10 mouse cellular contexts compared by ENCODE assay signal in genomic region chr7:49843304-49843933, GRCm38 (mm10).
A peak's percentile ranks its signal among the peaks of the same experiment; 100 is the strongest.
DNase-seq lines count a peak whose midpoint lies in the region; ATAC-seq and TF ChIP-seq lines count a peak whose summit lies in the region.
"Had no signal": no experiment of that assay in that cellular context is flagged by ENCODE, and none has a peak within 500 bp of the region (broad histone marks: within the 10 kb centered on the region; RNA-seq: fewer than 3 reads in every experiment).

No protein-coding gene starts in this region.

- peak; percentile 39; the same call in 1 of the 2 replicates for ATAC-seq in kidney, embryonic 16.5 days (ENCODE audit: low FRiP score, low TSS enrichment)
- ATAC-seq in forebrain, embryonic 14.5 days = peak; percentile 32; the same call in 1 of the 2 replicates
- ATAC-seq in liver, embryonic 14.5 days (ENCODE audit: insufficient read depth) = peak; percentile 37

- H3K9me3 ChIP-seq in kidney, embryonic 16.5 days (ENCODE audit: low read length) = no peaks in the 10 kb centered on the region
- no peaks in the 10 kb centered on the region for H3K9me3 ChIP-seq in CH12.LX (replicated peaks; ENCODE audit: low read length)
- no peaks in the 10 kb centered on the region for H3K9me3 ChIP-seq in forebrain, embryonic 14.5 days (replicated peaks; ENCODE audit: control insufficient read depth, low read length)
- no peaks in the 10 kb centered on the region for H3K9me3 ChIP-seq in liver, embryonic 14.5 days (ENCODE audit: control insufficient read depth, low read length)

- H3K4me1 ChIP-seq in kidney, embryonic 16.5 days (ENCODE audit: insufficient read depth, low read length) = peaks cover 24% of the 10 kb centered on the region; the same call in 1 of the 2 replicates
- peaks cover 10 to 38% of the 10 kb centered on the region in 2 experiments; a peak in 3 of 4 replicates for H3K4me1 ChIP-seq in CH12.LX (ENCODE audit: control insufficient read depth in 1 of 2, insufficient read depth in 2 of 2)
- peaks cover 5% of the 10 kb centered on the region for H3K4me1 ChIP-seq in forebrain, embryonic 14.5 days (ENCODE audit: control insufficient read depth, insufficient read depth, low read length)
- peaks cover 0 to 4% of the 10 kb centered on the region in 2 experiments; a peak in 1 of 4 replicates for H3K4me1 ChIP-seq in liver, embryonic 14.5 days (replicated peaks; ENCODE audit: control insufficient read depth in 2 of 2, insufficient read depth in 2 of 2, low read length in 1 of 2)

- peak; percentile 73 for TF ChIP-seq EP300 in CH12.LX (IDR thresholded peaks at IDR 0.05; ENCODE audit: low read length)
- no peak for TF ChIP-seq EP300 in liver, embryonic 14.5 days (IDR thresholded peaks at IDR 0.05; ENCODE audit: low read depth)

- in situ Hi-C loops in CH12.LX (cut with MboI; ENCODE audit: low pct_ligation_motif_present, low pct_unique_long_range_greater_than_20kb, low sequenced_read_pairs) = no loop called here

- H3K36me3 ChIP-seq in kidney, embryonic 16.5 days (ENCODE audit: insufficient read depth, low read length) = peaks cover 3% of the 10 kb centered on the region; the same call in 1 of the 2 replicates
- peaks cover 20 to 63% of the 10 kb centered on the region in 2 experiments for H3K36me3 ChIP-seq in CH12.LX (replicated peaks in 1 of 2; ENCODE audit: control insufficient read depth in 1 of 2, insufficient read depth in 1 of 2, low read length in 1 of 2)
- peaks cover 5% of the 10 kb centered on the region; the same call in 1 of the 2 replicates for H3K36me3 ChIP-seq in forebrain, embryonic 14.5 days (ENCODE audit: control insufficient read depth, insufficient read depth, low read length)
- no peaks in the 10 kb centered on the region; the same call in none of the 2 replicates for H3K36me3 ChIP-seq in liver, embryonic 14.5 days (replicated peaks; ENCODE audit: control insufficient read depth, insufficient read depth, low read depth)

- H3K9ac ChIP-seq in kidney, embryonic 16.5 days (replicated peaks; ENCODE audit: low read length) = no peak overlapping the region
- H3K9ac ChIP-seq in CH12.LX (ENCODE audit: insufficient read depth, low read depth) = no peak overlapping the region
- H3K9ac ChIP-seq in forebrain, embryonic 14.5 days (ENCODE audit: low read length) = no peak overlapping the region; the same call in 1 of the 2 replicates
- no peak overlapping the region for H3K9ac ChIP-seq in liver, embryonic 14.5 days (replicated peaks)

- dilution Hi-C loops in CH12.LX (cut with MboI; ENCODE audit: extremely low pct_ligation_motif_present, extremely low pct_unique_long_range_greater_than_20kb, low sequenced_read_pairs) = no loop called here

- no peaks in the 10 kb centered on the region for H3K79me2 ChIP-seq in CH12.LX (replicated peaks; ENCODE audit: control insufficient read depth, extremely low read depth, insufficient read depth, poor library complexity, severe bottlenecking)

- no peak overlapping the region for H3K4me2 ChIP-seq in kidney, embryonic 16.5 days (replicated peaks; ENCODE audit: low read depth, low read length)
- H3K4me2 ChIP-seq in CH12.LX (ENCODE audit: insufficient read depth, low read depth, poor library complexity, severe bottlenecking) = peak overlapping the region; percentile 80; the same call in 1 of the 2 replicates
- H3K4me2 ChIP-seq in forebrain, embryonic 14.5 days (ENCODE audit: low read length) = peak overlapping the region; percentile 40
- no peak overlapping the region for H3K4me2 ChIP-seq in liver, embryonic 14.5 days (ENCODE audit: low read depth)

- H3K27me3 ChIP-seq in kidney, embryonic 16.5 days (ENCODE audit: insufficient read depth, low read length) = no peaks in the 10 kb centered on the region
- H3K27me3 ChIP-seq in CH12.LX (replicated peaks) = no peaks in the 10 kb centered on the region
- no peaks in the 10 kb centered on the region for H3K27me3 ChIP-seq in forebrain, embryonic 14.5 days (replicated peaks; ENCODE audit: control insufficient read depth, insufficient read depth, low read length)
- no peaks in the 10 kb centered on the region for H3K27me3 ChIP-seq in liver, embryonic 14.5 days (ENCODE audit: control insufficient read depth, insufficient read depth, low read length)
- H3K27me3 ChIP-seq: Patski had no signal

- H3K4me3 ChIP-seq in kidney, embryonic 16.5 days (ENCODE audit: low read length) = no peak overlapping the region
- H3K4me3 ChIP-seq in CH12.LX (replicated peaks in 1 of 3; ENCODE audit: low read depth in 2 of 3, low read length in 2 of 3, poor library complexity in 1 of 3) = no peak overlapping the region
- no peak overlapping the region for H3K4me3 ChIP-seq in forebrain, embryonic 14.5 days (ENCODE audit: low read depth, low read length)
- H3K4me3 ChIP-seq in liver, embryonic 14.5 days (ENCODE audit: insufficient read depth in 1 of 2, low read depth in 2 of 2, low read length in 2 of 2) = no peak overlapping the region
- H3K4me3 ChIP-seq: heart, adult 2 months had no signal

- DNase-seq in kidney, postnatal 36 days = no peak
- peak; percentile 54 for DNase-seq in CH12.LX (ENCODE audit: extremely low read depth)
- DNase-seq in forebrain, embryonic 14.5 days (ENCODE audit: low spot score) = no peak
- no peak for DNase-seq in liver, embryonic 14.5 days (ENCODE audit: low read depth in 3 of 3, low spot score in 3 of 3)
- no peak for DNase-seq in right cerebral cortex, postnatal 4 days
- DNase-seq in layer of hippocampus, postnatal 14 days (ENCODE audit: low spot score in 2 of 2) = no peak
- no peak for DNase-seq in thymus, postnatal 10 days (ENCODE audit: low spot score in 2 of 2)
- DNase-seq: heart, adult 2 months had no signal

- no peak overlapping the region for H3K27ac ChIP-seq in kidney, embryonic 16.5 days (ENCODE audit: low read length)
- H3K27ac ChIP-seq in CH12.LX (ENCODE audit: insufficient read depth, low read depth) = peak overlapping the region; percentile 34; the same call in 1 of the 2 replicates
- H3K27ac ChIP-seq in forebrain, embryonic 14.5 days (ENCODE audit: low read depth, low read length) = 0 out of 2 replicates have a peak overlapping the region, but pooled peaks have one; percentile 17
- no peak overlapping the region for H3K27ac ChIP-seq in liver, embryonic 14.5 days
- H3K27ac ChIP-seq: heart, adult 2 months had no signal

- no peak for TF ChIP-seq POLR2A in CH12.LX (IDR thresholded peaks at IDR 0.05; ENCODE audit: low read depth, low read length)

- no peak for TF ChIP-seq RAD21 in CH12.LX (IDR thresholded peaks at IDR 0.05; ENCODE audit: low read depth, low read length)

- 40% methylated on average over 6 of the region's 6 CpGs for WGBS in kidney, embryonic 16.5 days
- WGBS in forebrain, embryonic 14.5 days = 58% methylated on average over 6 of the region's 6 CpGs
- WGBS in liver, embryonic 14.5 days (ENCODE audit: insufficient replicate concordance) = 65% methylated on average over 6 of the region's 6 CpGs

- no peak for TF ChIP-seq CTCF in CH12.LX (conservative IDR thresholded peaks at IDR 0.05 in 1 of 2, IDR thresholded peaks at IDR 0.05 in 1 of 2; ENCODE audit: low read depth in 2 of 2, low read length in 2 of 2)
- no peak for TF ChIP-seq CTCF in liver, embryonic 14.5 days (IDR thresholded peaks at IDR 0.05; ENCODE audit: low read depth)

TF ChIP-seq in CH12.LX, 34 proteins besides CTCF, POLR2A, EP300 and RAD21:
- no peak for TF ChIP-seq TBP (conservative IDR thresholded peaks at IDR 0.05; ENCODE audit: low read depth, low read length)
- no peak for TF ChIP-seq KAT2A (IDR thresholded peaks at IDR 0.05; ENCODE audit: insufficient replicate concordance, low read length)
- TF ChIP-seq ZKSCAN1 (IDR thresholded peaks at IDR 0.05; ENCODE audit: borderline replicate concordance, low read depth, low read length) = no peak
- no peak for TF ChIP-seq ETS1 (conservative IDR thresholded peaks at IDR 0.05; ENCODE audit: low read depth, low read length)
- peak; percentile 62 for TF ChIP-seq BHLHE40 (IDR thresholded peaks at IDR 0.05; ENCODE audit: low read depth, low read length)
- no peak for TF ChIP-seq E2F4 (IDR thresholded peaks at IDR 0.05; ENCODE audit: insufficient replicate concordance, low read depth, low read length)
- no peak for TF ChIP-seq TCF12 (IDR thresholded peaks at IDR 0.05; ENCODE audit: low read depth, low read length)
- TF ChIP-seq MYC (IDR thresholded peaks at IDR 0.05; ENCODE audit: low read depth, low read length) = peak; percentile 62; the same call in 1 of the 2 replicates
- TF ChIP-seq MXI1 (IDR thresholded peaks at IDR 0.05; ENCODE audit: low read depth, low read length) = no peak
- no peak for TF ChIP-seq UBTF (IDR thresholded peaks at IDR 0.05; ENCODE audit: low read depth, low read length)
- TF ChIP-seq GABPA (IDR thresholded peaks at IDR 0.05; ENCODE audit: insufficient replicate concordance, low read depth, low read length) = no peak
- no peak for TF ChIP-seq CHD2 (IDR thresholded peaks at IDR 0.05; ENCODE audit: low read length)
- no peak for TF ChIP-seq JUND (conservative IDR thresholded peaks at IDR 0.05; ENCODE audit: low read depth, low read length)
- no peak; the same call in 1 of the 2 replicates for TF ChIP-seq MAZ (IDR thresholded peaks at IDR 0.05; ENCODE audit: low read depth, low read length)
- TF ChIP-seq PAX5 (IDR thresholded peaks at IDR 0.05; ENCODE audit: low read length) = no peak
- no peak for TF ChIP-seq ELF1 (IDR thresholded peaks at IDR 0.05; ENCODE audit: low read depth, low read length)
- no peak for TF ChIP-seq RCOR1 (conservative IDR thresholded peaks at IDR 0.05; ENCODE audit: low read depth, low read length)
- TF ChIP-seq SIN3A (IDR thresholded peaks at IDR 0.05; ENCODE audit: low read length) = no peak
- TF ChIP-seq USF1 (IDR thresholded peaks at IDR 0.05; ENCODE audit: low read depth, low read length) = no peak
- TF ChIP-seq MAX (IDR thresholded peaks at IDR 0.05; ENCODE audit: low read length) = peak; percentile 48
- peak; percentile 76 for TF ChIP-seq IRF4 (IDR thresholded peaks at IDR 0.05; ENCODE audit: low read depth, low read length)
- 0 out of 2 replicates have a peak, but pooled peaks have one; percentile 9 for TF ChIP-seq ZNF384 (IDR thresholded peaks at IDR 0.05; ENCODE audit: low read depth, low read length)
- TF ChIP-seq CHD1 (IDR thresholded peaks at IDR 0.05; ENCODE audit: low read depth, low read length) = no peak; the same call in 1 of the 2 replicates
- no peak for TF ChIP-seq NRF1 (IDR thresholded peaks at IDR 0.05; ENCODE audit: low read depth, low read length)
- TF ChIP-seq NELFE (IDR thresholded peaks at IDR 0.05; ENCODE audit: low read depth, low read length) = no peak
- no peak for TF ChIP-seq ZC3H11A (IDR thresholded peaks at IDR 0.05; ENCODE audit: low read depth, low read length)
- TF ChIP-seq JUN (IDR thresholded peaks at IDR 0.05; ENCODE audit: insufficient read depth, low read depth, low read length) = no peak
- no peak for TF ChIP-seq ZMIZ1 (IDR thresholded peaks at IDR 0.05; ENCODE audit: low read depth, low read length)

Comparison
In these comparisons a context has a peak if more than half of its experiments do, and no peak if none do; other contexts are left out.
1. H3K27ac ChIP-seq: peak in CH12.LX (single experiment) and forebrain, embryonic 14.5 days (single experiment); none in kidney, embryonic 16.5 days (single experiment) and liver, embryonic 14.5 days (single experiment).
2. H3K4me2 ChIP-seq: peak in CH12.LX (single experiment) and forebrain, embryonic 14.5 days (single experiment); none in kidney, embryonic 16.5 days (single experiment) and liver, embryonic 14.5 days (single experiment).
3. Peak in every context shown above with its lines, with median percentiles within 50 percentile points of each other: ATAC-seq.